Mouse (Mus musculus) ZHBTc4 (cell line): Measurements from ENCODE around the gene Kank3.
"Not testable (repeated sequence)": the region's sequence is repeated elsewhere in the genome, so short reads cannot be mapped to it uniquely, and the experiment has no call there.

Source experiments
- DNase-seq: peaks from one replicate; pipeline ENCODE4 v3.0.0-alpha.2; 2011; ENCODE audit warnings: low read depth, low spot score

Gene Kank3

DNA sequence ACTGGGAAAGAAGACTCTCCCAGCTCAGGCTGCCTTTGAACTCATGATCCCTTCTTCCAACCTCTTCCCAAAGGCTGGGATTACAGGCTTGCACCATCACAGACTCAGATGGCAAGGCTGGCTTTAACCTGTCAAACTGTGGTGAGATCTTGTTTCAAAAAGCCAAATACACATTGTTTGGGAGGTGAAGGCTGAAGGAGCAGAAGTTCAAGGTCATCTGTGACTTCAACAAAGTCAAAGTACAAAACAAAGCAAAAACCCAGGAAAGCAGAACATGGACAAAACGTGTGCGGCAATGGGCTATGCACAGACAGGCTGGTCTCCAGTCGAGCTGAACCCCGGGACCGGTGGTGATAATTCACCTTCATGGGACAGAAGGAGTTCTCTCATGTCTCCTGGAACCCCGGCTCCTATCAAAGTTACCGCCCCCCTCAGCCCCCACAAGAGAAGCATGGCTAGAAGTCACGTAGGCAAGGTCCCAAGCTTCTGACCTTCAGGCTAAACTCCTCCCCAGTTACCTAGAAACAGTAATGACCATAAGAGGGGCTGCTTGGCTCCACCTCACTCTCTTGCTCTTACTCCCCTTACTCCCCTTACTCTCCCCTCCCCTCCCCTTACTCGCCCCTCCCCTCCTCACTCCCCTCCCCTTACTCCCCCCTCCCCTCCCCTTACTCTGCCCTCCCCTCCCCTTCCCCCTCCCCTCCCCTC lies 3.0 kb upstream of the Kank3 start:
- peak; percentile 89 for DNase-seq

DNA sequence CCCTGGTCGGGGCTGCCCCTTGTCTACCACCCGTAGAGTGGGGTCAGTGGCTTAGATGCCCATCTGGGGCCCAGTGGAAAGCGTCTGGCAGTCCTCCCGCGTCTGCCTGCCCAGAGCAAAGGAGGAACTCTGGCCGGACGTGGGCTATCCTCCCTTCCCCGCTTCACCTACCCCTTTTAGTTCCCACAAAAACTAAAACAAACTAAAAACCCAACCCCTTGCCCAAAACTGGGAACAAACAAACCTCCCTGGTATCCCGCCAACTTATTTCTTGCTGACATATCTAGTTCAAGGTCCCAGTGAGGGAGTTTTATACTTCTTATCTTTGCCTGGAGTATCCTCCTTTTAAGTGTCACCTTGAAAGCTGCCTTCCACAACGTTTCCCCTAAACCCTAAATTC lies 2.1 kb upstream of the Kank3 start:
- DNase-seq: no peak

DNA sequence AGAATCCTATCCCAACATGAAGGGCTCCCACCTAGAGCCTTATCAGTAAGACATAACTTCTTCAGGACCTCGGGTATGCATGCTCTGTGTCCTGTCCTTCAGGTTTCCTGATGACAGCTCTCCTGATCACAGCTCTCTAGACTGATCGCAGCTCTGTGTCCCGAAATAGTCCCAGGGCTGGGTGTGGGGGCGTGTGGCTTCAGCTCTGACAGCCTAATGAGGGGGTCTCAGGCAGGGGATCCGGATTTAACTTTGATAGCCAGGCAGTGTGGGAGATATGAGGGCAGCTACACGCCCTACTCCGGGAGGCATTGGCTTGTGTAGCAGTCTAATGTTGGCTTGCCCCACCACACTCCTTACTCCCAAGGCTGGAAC lies 810 bp downstream of the Kank3 start:
- DNase-seq: no peak

DNA sequence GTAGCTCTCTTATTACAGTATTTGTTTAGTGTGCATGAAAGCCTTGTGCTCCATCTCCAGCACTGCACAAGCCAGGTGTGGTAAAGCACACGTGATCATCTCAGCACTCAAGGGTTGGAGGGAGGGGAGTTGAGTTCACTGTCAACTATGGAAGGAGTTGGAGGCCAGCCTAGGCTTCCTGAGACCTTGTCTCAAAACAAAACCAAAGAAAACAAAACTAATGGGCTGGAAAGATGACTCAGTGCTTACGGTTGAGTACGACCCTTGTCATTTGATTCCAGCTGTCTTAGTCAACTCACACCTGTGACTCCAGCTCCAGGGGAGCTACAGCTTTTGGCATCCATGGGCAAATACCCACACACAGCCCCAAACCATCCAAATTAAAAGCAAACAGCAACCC lies 2.2 kb downstream of the Kank3 start:
- no peak for DNase-seq

DNA sequence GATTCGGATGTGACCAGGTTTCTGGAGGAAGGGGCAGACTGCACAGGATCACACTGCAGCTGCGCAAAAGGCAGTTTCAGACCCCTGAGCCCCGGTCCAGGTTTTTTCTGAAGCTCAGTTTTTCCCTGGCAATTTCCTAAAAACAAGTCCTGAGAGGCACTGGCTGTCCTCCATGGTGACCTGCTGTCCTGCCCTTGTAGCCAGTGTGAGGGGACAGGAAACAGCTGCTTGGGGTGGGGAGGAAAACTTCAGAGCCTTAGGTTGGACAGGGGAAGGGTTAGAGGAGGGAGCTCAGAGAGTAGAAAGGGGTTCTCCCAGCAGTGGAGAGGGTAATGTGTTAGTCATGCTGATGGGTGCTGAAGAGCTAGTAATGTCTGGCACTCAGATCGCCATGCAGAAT lies 2.7 kb downstream of the Kank3 start:
- DNase-seq: no peak

DNA sequence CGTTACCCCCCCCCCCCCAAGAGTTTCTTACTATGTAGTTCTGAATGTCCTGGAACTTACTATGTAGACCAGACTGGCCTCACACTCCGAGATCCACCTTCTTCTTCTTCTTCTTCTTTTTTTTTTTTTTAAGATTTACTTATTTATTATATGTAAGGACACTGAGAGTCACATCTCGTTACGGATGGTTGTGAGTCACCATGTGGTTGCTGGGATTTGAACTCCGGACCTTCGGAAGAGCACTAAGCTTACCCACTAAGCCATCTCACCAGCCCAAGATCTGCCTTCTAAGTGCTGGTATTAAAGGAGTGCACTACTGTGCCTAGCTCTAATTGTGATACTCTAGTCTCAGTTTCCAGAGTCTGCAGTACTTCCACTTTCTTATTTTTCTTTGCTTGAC lies 5.1 kb downstream of the Kank3 start:
- DNase-seq: no peak

DNA sequence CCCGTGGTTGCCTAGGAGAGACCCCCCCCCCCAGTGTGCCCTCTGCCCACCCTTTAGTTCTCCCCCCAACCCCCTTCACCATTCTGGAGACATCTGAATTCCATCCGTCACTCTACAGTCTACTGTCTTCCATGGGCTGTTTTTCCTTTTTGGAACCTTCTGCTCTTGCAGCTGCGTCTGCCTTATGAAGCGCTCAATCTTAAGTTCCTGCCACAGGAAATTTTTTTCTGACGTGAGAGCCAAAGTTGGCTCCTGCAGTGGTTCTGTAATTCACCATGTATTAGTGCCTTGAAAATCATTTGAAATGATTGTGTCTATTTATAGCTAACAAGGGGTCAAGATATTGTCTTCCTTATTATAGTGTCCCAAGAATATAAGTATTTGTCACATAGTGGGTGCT lies 6.3 kb downstream of the Kank3 start:
- no peak for DNase-seq

DNA sequence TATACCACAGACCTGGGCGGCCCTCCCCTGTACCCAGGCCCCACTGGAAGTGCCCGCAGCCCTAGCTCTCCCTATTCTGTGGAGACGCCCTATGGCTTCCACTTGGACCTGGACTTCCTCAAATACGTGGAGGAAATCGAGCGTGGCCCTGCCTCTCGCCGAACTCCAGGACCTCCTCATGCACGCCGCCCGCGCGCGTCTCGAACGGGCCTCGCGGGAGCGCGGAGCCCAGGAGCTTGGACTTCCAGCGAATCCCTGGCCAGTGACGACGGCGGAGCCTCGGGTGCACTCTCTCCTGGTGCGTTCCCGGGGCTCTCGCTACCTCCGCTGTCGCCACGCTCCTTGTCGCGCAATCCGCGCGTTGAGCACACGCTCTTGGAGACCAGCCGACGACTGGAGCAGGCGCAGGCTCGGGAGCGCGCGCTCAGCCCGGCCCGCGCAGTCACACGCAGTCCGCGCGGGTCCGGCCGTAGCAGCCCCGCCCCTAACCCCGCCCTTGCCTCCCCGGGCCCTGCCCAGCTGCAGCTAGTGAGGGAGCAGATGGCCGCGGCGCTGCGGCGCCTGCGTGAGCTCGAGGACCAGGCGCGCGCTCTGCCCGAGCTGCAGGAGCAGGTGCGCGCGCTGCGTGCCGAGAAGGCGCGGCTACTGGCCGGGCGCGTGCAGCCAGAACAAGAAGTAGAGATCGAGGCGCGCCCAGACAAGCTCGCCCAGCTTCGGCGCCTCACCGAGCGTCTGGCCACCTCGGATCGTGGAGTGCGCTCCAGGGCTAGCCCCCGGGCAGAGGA lies 7.1 kb downstream of the Kank3 start:
- peak; percentile 100 for DNase-seq

DNA sequence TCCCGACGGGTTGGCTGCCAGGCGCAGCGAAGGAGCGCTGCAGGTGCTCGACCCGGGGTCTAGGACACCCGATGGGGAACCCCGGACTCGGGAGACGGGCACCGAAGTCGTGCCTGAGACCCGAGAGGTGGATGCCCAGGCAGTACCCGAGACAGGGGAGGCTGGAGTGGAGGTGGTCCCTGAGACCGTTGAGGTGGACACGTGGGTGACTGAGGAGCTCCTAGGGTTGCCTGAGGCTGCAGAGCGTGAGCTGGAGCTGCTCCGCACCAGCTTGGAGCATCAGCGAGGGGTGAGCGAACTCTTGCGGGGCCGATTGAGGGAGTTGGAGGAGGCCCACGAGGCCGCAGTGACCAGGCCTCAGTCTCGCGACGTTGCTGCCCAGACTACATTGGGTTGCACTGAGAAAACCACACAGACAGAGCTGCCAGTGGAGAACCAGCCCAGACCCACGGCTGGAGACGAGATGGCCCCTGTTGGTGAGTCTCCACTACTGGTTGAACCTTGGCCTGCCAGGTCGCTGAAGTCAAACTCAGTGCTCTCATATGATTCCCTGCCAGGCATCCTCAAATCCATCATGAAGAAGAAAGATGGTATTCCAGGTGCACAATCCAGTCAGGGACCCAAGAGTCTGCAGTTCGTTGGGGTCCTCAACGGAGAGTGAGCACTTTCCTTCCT lies 7.8 kb downstream of the Kank3 start:
- no peak for DNase-seq

DNA sequence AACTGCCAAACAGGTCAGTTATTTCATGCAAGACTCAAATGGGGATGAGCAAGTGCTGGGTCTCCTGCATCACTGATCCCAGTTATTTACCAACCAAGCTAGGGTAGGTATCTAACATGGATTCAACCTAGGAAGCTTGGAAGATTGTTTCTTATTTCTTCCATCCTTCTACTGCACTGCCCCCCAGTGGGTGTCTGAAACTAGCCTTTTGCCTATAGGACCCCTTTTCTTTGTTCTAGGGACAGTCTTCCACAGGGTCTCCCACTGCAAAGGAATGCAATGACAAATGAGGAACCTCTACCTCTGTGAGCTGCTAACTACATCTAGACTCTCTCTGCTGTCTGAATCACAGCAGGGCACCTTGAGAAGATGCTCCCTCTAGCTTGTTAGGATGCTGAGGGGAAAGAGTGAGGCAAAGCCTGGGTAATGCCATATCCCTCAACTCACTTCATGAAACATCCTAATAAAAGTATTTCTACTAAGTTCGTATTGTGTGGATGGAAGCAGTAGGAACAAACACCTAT lies 12.2 kb downstream of the Kank3 start:
- DNase-seq: peak; percentile 48

DNA sequence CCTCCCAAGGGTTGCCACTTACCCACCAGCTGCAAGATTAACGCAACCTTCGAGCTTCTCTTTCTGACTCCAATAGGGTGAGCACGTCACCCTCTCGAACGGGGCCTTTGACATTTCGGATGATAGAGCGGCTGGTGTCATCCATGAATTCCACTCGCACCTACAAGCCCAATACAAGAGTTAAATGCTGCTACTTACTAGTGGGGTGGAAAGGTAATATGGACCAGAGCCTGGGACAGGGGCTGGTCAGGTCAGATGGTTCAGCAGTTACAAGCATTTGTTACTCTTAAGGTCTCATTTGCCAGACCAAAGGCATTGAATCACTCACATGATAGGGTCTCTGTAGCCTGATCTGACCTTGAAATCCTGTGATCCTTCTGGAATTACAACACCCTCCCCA lies 12.9 kb downstream of the Kank3 start:
- peak; percentile 39 for DNase-seq

DNA sequence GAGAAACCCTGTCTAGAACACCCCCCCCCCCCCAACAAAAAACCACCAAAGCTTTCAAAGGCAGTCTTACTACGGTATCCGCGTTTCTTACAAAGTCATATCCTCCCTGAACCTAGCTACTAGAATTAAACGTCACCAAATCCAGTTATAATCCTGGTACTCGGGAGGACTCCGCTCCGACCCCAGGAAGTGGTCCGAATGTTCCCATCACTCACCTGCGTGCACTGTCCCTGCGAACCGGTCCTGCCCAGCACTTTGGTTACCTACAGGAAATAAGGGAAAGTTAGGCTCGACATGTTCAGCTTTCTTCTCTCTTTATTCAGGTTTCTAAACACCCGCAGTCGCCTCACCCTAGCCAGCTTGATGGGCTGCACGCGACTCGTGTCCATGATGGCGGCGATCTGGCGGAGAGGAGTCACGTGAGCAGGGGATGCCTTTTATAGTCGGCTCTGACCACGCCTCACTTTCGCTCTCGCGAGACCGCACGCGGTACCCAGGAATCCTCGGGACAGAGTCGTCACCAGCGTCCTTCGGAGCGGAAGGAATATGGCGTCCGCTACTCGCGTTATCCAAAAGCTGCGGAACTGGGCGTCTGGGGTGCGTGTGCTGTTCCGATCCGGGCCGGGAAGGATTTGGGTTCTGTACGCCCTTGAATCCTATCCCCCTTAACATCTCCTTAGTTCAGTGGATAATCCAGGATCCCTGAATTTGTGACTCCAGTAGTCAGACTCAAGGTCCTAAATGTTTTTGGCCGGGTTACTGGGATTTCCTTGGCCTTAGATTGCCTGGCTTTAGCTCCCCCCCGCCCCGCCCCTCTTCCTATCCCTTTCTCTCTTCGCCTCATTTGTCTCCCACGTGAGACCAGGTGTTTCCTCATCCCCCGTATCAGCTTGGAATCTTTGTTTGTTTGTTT lies 14.0 kb downstream of the Kank3 start, which contains the start of the genes Rps28 and Ndufa7:
Rps28 (minus strand) TSS at position 479 of the 913 bp plus-strand sequence.
Ndufa7 (plus strand) TSS at position 489 of the 913 bp plus-strand sequence.
- peak; percentile 97 for DNase-seq

DNA sequence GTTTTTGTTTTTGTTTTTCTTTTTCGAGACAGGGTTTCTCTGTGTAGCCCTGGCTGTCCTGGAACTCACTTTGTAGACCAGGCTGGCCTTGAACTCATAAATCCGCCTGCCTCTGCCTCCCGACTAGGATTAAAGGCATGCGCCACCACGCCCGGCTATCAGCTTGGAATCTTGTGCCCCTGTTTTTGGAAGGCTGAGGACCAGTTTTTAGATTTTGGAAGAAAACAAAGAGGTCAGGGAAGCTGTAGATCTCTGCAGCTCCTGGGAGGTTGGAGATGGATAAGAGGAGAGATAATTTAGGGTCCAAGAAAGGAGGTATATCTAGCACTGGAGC lies 14.6 kb downstream of the Kank3 start:
- not testable (repeated sequence) for DNase-seq

DNA sequence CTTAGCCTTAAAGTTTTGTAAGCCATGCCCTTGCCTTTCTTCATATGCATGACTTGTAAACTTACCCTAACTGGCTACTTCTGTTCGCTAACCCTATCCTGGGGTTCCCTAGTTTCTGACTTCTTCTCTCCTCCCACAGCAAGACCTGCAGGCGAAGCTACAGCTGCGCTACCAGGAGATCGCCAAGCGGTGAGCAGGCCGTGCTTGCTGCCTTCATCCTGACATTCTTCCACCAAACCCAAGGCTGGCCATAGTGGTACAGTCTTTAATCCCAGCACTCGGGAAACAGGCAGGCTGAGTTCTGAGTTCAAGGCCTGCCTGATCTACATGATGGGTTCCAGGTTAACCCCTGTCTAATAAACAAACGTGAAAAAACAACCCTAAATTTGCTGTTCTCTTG lies 15.1 kb downstream of the Kank3 start:
- DNase-seq: no peak

DNA sequence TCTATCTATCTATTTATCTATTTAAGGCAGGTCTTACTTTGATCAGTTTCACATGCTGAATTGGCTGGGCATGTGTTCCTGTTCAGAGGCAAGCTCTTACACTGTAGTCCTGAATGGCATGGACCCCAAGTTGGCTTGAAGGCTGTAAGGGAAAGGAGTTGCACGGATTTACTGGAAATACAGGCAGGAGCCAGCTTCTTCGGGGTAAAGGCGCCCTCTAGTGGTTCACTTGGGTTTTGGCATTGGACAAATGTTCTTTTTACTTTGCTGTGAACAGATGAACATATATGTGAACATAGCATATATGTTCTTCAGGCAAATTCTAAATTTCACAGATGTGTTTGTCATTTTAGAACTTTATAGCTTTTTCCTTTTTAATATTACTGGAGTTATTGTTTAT lies 16.5 kb downstream of the Kank3 start:
- DNase-seq: peak; percentile 85

DNA sequence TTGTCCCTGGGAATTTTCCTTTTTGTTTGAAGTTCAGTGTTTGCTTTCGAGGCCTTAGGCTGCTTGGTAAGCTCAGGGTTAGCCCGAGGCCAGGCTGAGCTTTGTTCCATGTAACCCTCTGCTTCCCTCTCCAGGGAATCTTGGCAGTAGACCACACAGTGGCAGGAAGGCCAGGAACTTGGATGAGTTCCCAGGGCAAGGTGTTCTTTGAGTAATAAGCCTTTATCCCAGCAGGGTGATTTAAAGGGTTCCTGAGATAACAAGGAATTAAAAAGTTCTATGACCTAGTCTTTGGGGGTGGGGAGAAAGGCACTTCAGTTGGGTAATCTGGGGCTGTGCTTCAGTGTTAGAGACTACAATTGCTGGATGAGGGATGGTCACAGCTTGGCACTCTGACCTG lies 18.6 kb downstream of the Kank3 start:
- DNase-seq: no peak

DNA sequence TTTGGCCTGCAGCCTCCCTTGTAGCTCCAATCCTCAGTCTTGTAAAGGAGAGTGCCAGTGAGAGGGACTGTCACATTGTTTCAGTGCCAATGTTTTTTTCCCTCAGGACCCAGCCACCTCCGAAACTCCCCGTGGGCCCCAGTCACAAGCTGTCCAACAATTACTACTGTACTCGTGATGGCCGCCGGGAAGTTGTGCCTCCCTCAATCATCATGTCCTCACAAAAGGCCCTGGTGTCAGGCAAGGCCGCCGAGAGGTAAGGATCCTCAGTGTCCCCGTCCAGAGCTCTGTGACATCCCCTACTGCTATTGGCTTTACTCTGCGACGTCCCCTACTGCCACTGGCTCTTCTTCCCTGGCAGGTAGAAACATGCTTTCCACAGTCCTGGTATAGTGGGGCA lies 19.2 kb downstream of the Kank3 start:
- DNase-seq: no peak

DNA sequence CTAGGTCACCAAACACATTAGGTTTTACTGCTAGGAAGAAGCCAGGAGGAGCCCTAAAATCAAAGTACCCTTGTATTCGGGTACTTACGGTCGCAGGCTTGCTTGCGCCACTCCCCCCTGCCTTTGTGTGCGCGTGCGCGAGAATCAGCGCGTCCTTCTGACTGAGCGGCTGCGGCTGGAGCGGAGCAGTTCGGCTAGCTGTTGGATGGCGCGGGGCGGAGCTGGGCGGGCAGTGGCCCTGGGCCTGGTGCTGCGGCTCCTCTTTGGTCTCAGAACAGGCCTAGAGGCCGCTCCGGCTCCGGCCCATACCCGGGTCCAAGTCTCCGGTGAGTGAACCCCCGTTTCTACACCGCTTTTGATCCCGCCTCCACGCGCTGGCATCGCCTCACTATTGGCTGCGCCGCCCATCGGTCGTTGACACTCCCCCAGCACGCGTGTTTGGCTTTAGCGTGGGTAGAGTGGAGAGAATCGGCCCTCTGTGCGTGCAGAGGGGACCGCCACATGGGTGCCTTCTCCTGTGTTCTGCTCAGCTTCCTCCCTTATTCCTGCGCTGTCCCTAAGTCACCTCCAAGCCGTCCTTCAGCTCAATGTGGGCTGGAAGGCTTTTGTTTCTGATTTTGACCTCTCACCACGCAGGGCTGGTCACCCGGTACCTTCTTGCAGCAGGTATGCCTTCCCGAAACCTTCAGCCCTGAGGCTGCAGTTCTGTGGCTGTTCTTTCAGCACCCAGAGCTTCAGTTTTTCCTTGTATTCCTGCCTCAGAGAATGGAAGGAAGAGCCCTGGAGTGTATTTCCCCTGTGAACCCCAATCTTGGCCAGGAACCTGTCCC lies 32.9 kb downstream of the Kank3 start, which contains the start of gene Cd320:
Cd320 (plus strand) TSS at position 126 of the 830 bp plus-strand sequence.
- DNase-seq: peak; percentile 96

DNA sequence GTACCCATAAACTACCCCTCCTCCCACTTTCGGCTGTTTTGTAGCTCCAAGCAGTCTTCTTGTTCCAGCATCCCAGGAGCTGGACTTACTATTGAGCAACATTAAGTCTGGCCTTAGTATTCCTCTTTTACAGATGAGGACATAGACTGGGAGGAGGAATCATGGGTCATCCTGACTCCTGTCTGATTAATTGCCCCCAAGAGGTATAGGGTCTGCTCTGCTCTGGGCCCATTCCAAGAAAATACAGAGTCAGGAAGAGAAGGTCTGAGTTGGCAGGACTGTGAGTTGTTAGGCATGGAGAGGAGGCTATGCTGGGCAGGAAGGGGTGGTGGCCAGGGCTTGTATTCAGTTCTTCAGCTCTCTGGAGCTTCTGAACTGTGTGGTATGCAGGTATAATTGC lies 33.9 kb downstream of the Kank3 start:
- DNase-seq: no peak

DNA sequence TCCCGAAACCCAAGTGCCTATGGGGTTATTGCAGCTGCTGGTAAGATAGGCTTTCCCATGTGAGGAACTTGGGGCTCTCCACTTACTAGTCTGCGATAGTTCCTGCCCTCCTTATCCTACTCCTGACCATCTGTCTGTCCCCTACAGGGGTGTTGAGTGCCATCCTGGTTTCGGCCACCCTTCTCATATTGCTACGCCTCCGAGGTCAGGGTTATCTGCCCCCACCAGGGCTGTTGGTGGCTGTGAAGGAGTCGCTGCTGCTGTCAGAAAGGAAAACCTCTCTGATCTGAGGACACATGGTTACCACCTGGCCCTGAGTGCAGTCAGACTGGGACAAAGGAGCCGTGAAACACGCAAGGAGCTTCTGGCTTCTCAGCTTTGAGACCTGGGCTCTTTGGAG lies 37.8 kb downstream of the Kank3 start:
- no peak for DNase-seq
